Mouse (Mus musculus) heart, postnatal 4 days (tissue): ENCODE measurements around the gene 1700023F06Rik. TPM values are rescaled to one million over a fixed set of nuclear protein-coding genes. Genes with fewer than 3 reads are reported as not detected.

ENCODE experiments used
- DNase-seq: peaks from one replicate; pipeline ENCODE4 v3.0.0; 2021
- total RNA-seq, 2 experiments: library from RNA; stranded (reverse); gene quantifications; 2 replicates each; pipeline ENCODE4 v1.2.3; 2021

The 1700023F06Rik gene
- total RNA-seq, 2 experiments from 2014 or later = not detected

GRCm38 (mm10) chr11:103161449-103161848 lies 46.9 kb downstream of the 1700023F06Rik start:
- DNase-seq = no peak

GRCm38 (mm10) chr11:103160738-103161137 lies 47.6 kb downstream of the 1700023F06Rik start:
- no peak for DNase-seq

GRCm38 (mm10) chr11:103158621-103159478 lies 49.5 kb downstream of the 1700023F06Rik start:
- DNase-seq = peak; percentile 99

GRCm38 (mm10) chr11:103149771-103150170 lies 58.6 kb downstream of the 1700023F06Rik start:
- no peak for DNase-seq

Other genes with a start within 250 kb of the 1700023F06Rik start
- gene Nmt1, start 180.4 kb downstream of the 1700023F06Rik start, total RNA-seq = 10 to 100 TPM; 57.6 to 62.7 TPM
- 10 to 100 TPM; 76.4 to 77.9 TPM for gene Dcakd, start 180.2 kb downstream of the 1700023F06Rik start, total RNA-seq
- gene Plcd3, start 106.9 kb downstream of the 1700023F06Rik start, total RNA-seq = 10 to 100 TPM; 28.0 to 34.8 TPM
- 10 to 100 TPM; 25.9 to 29.2 TPM for gene Acbd4, start 106.9 kb downstream of the 1700023F06Rik start, total RNA-seq
- 10 to 100 TPM; 14.8 to 15.7 TPM for gene Hexim1, start 92.3 kb downstream of the 1700023F06Rik start, total RNA-seq
- 1 to 10 TPM; 4.2 to 4.8 TPM for gene Hexim2, start 76.1 kb downstream of the 1700023F06Rik start, total RNA-seq
- 1 to 10 TPM; 7.4 to 8.6 TPM for gene Fmnl1, start 37.5 kb downstream of the 1700023F06Rik start, total RNA-seq
- not detected for gene Spata32, start 9.9 kb upstream of the 1700023F06Rik start, total RNA-seq
- gene Map3k14, start 58.9 kb upstream of the 1700023F06Rik start, total RNA-seq = 1 to 10 TPM; 2.7 to 3.4 TPM
- 10 to 100 TPM; 23.5 to 25.4 TPM for gene Arhgap27, start 155.1 kb upstream of the 1700023F06Rik start, total RNA-seq
- 1 to 10 TPM; 8.6 to 9.5 TPM for gene Plekhm1, start 204.1 kb upstream of the 1700023F06Rik start, total RNA-seq